Mouse (Mus musculus) liver, embryonic 14.5 days (tissue): ENCODE measurements around the gene Actl10.

Source experiments
- CTCF ChIP-seq: IDR thresholded peaks from 2 replicates; pipeline ENCODE4 v1.5.1; 2016; ENCODE audit warnings: antibody characterized with exemption, low read depth, control low read depth
- EP300 ChIP-seq: IDR thresholded peaks from 2 replicates; pipeline ENCODE4 v1.6.1; 2016; ENCODE audit warnings: antibody characterized with exemption, low read depth

- TF ChIP-seq CTCF: no peak
- TF ChIP-seq EP300: no peak
These were observed 2.3 kb upstream of the Actl10 start for GRCm38 (mm10) chr2:154549127-154549885.
